Comparison of ENCODE assay signal across 22 mouse cellular contexts in genomic region chr6:146612736-146613135, GRCm38 (mm10). TPM values are rescaled to one million over a fixed set of nuclear protein-coding genes. Genes with fewer than 3 reads are reported as not detected.
DNase-seq lines count a peak whose midpoint lies in the region; ATAC-seq and TF ChIP-seq lines count a peak whose summit lies in the region.
"Had no signal": no experiment of that assay in that cellular context is flagged by ENCODE, and none has a peak within 500 bp of the region (broad histone marks: within the 10 kb centered on the region; RNA-seq: fewer than 3 reads in every experiment).

No protein-coding gene starts in this region.

- H3K4me2 ChIP-seq in midbrain, embryonic 11.5 days, result no peak overlapping the region
- no peak overlapping the region for H3K4me2 ChIP-seq in midbrain, postnatal 0 days (ENCODE audit: low read depth, low read length, poor library complexity, severe bottlenecking)
- H3K4me2 ChIP-seq in liver, embryonic 15.5 days, result no peak overlapping the region
- H3K4me2 ChIP-seq: embryonic facial prominence, embryonic 12.5 days; forebrain, embryonic 12.5 days; heart, embryonic 11.5 days; heart, embryonic 15.5 days; hindbrain, embryonic 13.5 days had no signal

- no peaks in the 10 kb centered on the region for H3K9me3 ChIP-seq in midbrain, embryonic 11.5 days (ENCODE audit: control insufficient read depth, low read length)
- H3K9me3 ChIP-seq in midbrain, postnatal 0 days (ENCODE audit: low read length), result no peaks in the 10 kb centered on the region
- no peaks in the 10 kb centered on the region for H3K9me3 ChIP-seq in liver, embryonic 15.5 days (replicated peaks)
- H3K9me3 ChIP-seq: embryonic facial prominence, embryonic 12.5 days; forebrain, embryonic 12.5 days; heart, embryonic 15.5 days; hindbrain, embryonic 13.5 days had no signal

- no peaks in the 10 kb centered on the region for H3K27me3 ChIP-seq in midbrain, embryonic 11.5 days (ENCODE audit: control insufficient read depth, insufficient read depth, low read length)
- no peaks in the 10 kb centered on the region for H3K27me3 ChIP-seq in midbrain, postnatal 0 days (ENCODE audit: insufficient read depth, low read length)
- no peaks in the 10 kb centered on the region for H3K27me3 ChIP-seq in liver, embryonic 15.5 days
- H3K27me3 ChIP-seq: embryonic facial prominence, embryonic 12.5 days; forebrain, embryonic 12.5 days; heart, embryonic 15.5 days; hindbrain, embryonic 13.5 days had no signal

- no peak overlapping the region for H3K27ac ChIP-seq in midbrain, embryonic 11.5 days (ENCODE audit: low read depth, low read length)
- H3K27ac ChIP-seq in midbrain, postnatal 0 days (ENCODE audit: low read depth, low read length), result no peak overlapping the region
- H3K27ac ChIP-seq in liver, embryonic 15.5 days (replicated peaks), result peak overlapping the region; percentile 98
- H3K27ac ChIP-seq: embryonic facial prominence, embryonic 12.5 days; forebrain, embryonic 12.5 days; gastrocnemius, adult 2 months; heart, embryonic 15.5 days; hindbrain, embryonic 13.5 days; hindbrain, postnatal 0 days had no signal

- no peak overlapping the region for H3K4me3 ChIP-seq in midbrain, embryonic 11.5 days (ENCODE audit: low read depth, low read length)
- H3K4me3 ChIP-seq in midbrain, postnatal 0 days (ENCODE audit: low read depth, low read length), result no peak overlapping the region
- H3K4me3 ChIP-seq in liver, embryonic 15.5 days (replicated peaks), result no peak overlapping the region
- H3K4me3 ChIP-seq: embryonic facial prominence, embryonic 12.5 days; forebrain, embryonic 12.5 days; gastrocnemius, adult 2 months; heart, embryonic 15.5 days; hindbrain, embryonic 13.5 days had no signal

- no peaks in the 10 kb centered on the region for H3K4me1 ChIP-seq in midbrain, embryonic 11.5 days (ENCODE audit: control insufficient read depth, insufficient read depth, low read length)
- H3K4me1 ChIP-seq in midbrain, postnatal 0 days (ENCODE audit: insufficient read depth, low read length), result no peaks in the 10 kb centered on the region
- H3K4me1 ChIP-seq in liver, embryonic 15.5 days (replicated peaks), result peaks cover 63% of the 10 kb centered on the region
- H3K4me1 ChIP-seq: embryonic facial prominence, embryonic 12.5 days; forebrain, embryonic 12.5 days; heart, embryonic 15.5 days; hindbrain, embryonic 13.5 days had no signal

- no peak overlapping the region for H3K9ac ChIP-seq in midbrain, embryonic 11.5 days (ENCODE audit: low read length)
- no peak overlapping the region for H3K9ac ChIP-seq in midbrain, postnatal 0 days (replicated peaks; ENCODE audit: low read length, poor library complexity, severe bottlenecking)
- no peak overlapping the region for H3K9ac ChIP-seq in liver, embryonic 15.5 days
- H3K9ac ChIP-seq: embryonic facial prominence, embryonic 12.5 days; forebrain, embryonic 12.5 days; heart, embryonic 15.5 days; hindbrain, embryonic 13.5 days had no signal

- DNase-seq in frontal cortex, adult 2 months (ENCODE audit: extremely low spot score in 1 of 2, low spot score in 1 of 2), result no peak
- DNase-seq in midbrain, embryonic 11.5 days (ENCODE audit: low spot score, missing footprints), result peak; percentile 39
- DNase-seq in midbrain, postnatal 0 days (ENCODE audit: low spot score), result no peak
- no peak for DNase-seq in left cerebral cortex, adult 11 months (ENCODE audit: low spot score)
- no peak for DNase-seq in left cerebral cortex, postnatal 36 days (ENCODE audit: low spot score in 2 of 2)
- DNase-seq: adrenal gland, postnatal 14 days; cerebellum, adult 2 months; cerebellum, postnatal 10 days; embryo, embryonic 11 days; gastrocnemius, adult 2 months; gastrocnemius, postnatal 25 days; heart, adult 18-20 months; heart, postnatal 14 days had no signal

- TF ChIP-seq CTCF in midbrain, postnatal 0 days (IDR thresholded peaks at IDR 0.05), result no peak

- H3K36me3 ChIP-seq in midbrain, embryonic 11.5 days (ENCODE audit: control insufficient read depth, insufficient read depth, low read length), result peaks cover 5% of the 10 kb centered on the region; the same call in 1 of the 2 replicates
- peaks cover 65% of the 10 kb centered on the region for H3K36me3 ChIP-seq in midbrain, postnatal 0 days (ENCODE audit: insufficient read depth, low read length)
- peaks cover 83% of the 10 kb centered on the region for H3K36me3 ChIP-seq in liver, embryonic 15.5 days (replicated peaks)

- 0 out of 2 replicates have a peak, but pooled peaks have one; percentile 24 for ATAC-seq in frontal cortex, adult (ENCODE audit: low TSS enrichment)
- ATAC-seq in midbrain, embryonic 11.5 days (ENCODE audit: low FRiP score), result no peak
- no peak for ATAC-seq in midbrain, postnatal 0 days (ENCODE audit: low FRiP score)
- ATAC-seq in liver, embryonic 15.5 days (ENCODE audit: insufficient read depth), result no peak
- ATAC-seq: forebrain, embryonic 16.5 days; hindbrain, postnatal 0 days had no signal

- intact Hi-C loops in left cerebral cortex, postnatal 36 days (cut with DNase I), result no loop called here

- WGBS in midbrain, embryonic 11.5 days, result 89% methylated on average over 5 of the region's 5 CpGs
- WGBS in midbrain, postnatal 0 days, result 96% methylated on average over 5 of the region's 5 CpGs
- 91% methylated on average over 5 of the region's 5 CpGs for WGBS in liver, embryonic 15.5 days (ENCODE audit: insufficient replicate concordance)

RNA-seq across cellular contexts. Expression of gene Med21, which starts 29.6 kb away (rescaled TPM):
- 65.5 and 68.3 TPM in 2 replicates for polyA plus RNA-seq in frontal cortex, adult 2 months (2012; rRNA removed)
- polyA plus RNA-seq in midbrain, embryonic 11.5 days (2014; fragmentation: Nextera tagmentation; extraction: Ambion mirVana), result 125 and 135 TPM in 2 replicates
- total RNA-seq in midbrain, postnatal 0 days (2014; rRNA removed), result 34.6 and 50.9 TPM in 2 replicates
- polyA plus RNA-seq in midbrain, postnatal 0 days (2015; fragmentation: Nextera tagmentation; extraction: Ambion mirVana), result 101 and 106 TPM in 2 replicates
- polyA plus RNA-seq in liver, embryonic 15.5 days (2015; fragmentation: Nextera tagmentation; extraction: Ambion mirVana), result 57.6 and 59.1 TPM in 2 replicates
- total RNA-seq in left cerebral cortex, postnatal 36 days (2021), result 10 to 100 TPM; 39.1 to 43.6 TPM

RNA-seq across cellular contexts. Expression of gene Tm7sf3, which starts 29.9 kb away (rescaled TPM):
- 27.6 and 29.3 TPM in 2 replicates for polyA plus RNA-seq in frontal cortex, adult 2 months (2012; rRNA removed)
- polyA plus RNA-seq in midbrain, embryonic 11.5 days (2014; fragmentation: Nextera tagmentation; extraction: Ambion mirVana), result 26.2 and 28.9 TPM in 2 replicates
- total RNA-seq in midbrain, postnatal 0 days (2014; rRNA removed), result 44.3 and 49.8 TPM in 2 replicates
- 36.3 and 38.3 TPM in 2 replicates for polyA plus RNA-seq in midbrain, postnatal 0 days (2015; fragmentation: Nextera tagmentation; extraction: Ambion mirVana)
- 24.3 and 25.2 TPM in 2 replicates for polyA plus RNA-seq in liver, embryonic 15.5 days (2015; fragmentation: Nextera tagmentation; extraction: Ambion mirVana)
- total RNA-seq in left cerebral cortex, postnatal 36 days (2021), result 10 to 100 TPM; 27.2 to 31.5 TPM

RNA-seq across cellular contexts. Expression of gene Ints13, which starts 35.1 kb away (rescaled TPM):
- polyA plus RNA-seq in frontal cortex, adult 2 months (2012; rRNA removed), result 83.2 and 87.5 TPM in 2 replicates
- polyA plus RNA-seq in midbrain, embryonic 11.5 days (2014; fragmentation: Nextera tagmentation; extraction: Ambion mirVana), result 101 TPM in 2 replicates
- total RNA-seq in midbrain, postnatal 0 days (2014; rRNA removed), result 20.8 and 36.2 TPM in 2 replicates
- 18.1 and 18.4 TPM in 2 replicates for polyA plus RNA-seq in midbrain, postnatal 0 days (2015; fragmentation: Nextera tagmentation; extraction: Ambion mirVana)
- 29.4 and 30.3 TPM in 2 replicates for polyA plus RNA-seq in liver, embryonic 15.5 days (2015; fragmentation: Nextera tagmentation; extraction: Ambion mirVana)
- 10 to 100 TPM; 26.8 to 43.6 TPM for total RNA-seq in left cerebral cortex, postnatal 36 days (2021)

RNA-seq across cellular contexts. Expression of gene Fgfr1op2, which starts 35.7 kb away (rescaled TPM):
- polyA plus RNA-seq in frontal cortex, adult 2 months (2012; rRNA removed), result 74.8 and 75.5 TPM in 2 replicates
- 77.1 and 78.9 TPM in 2 replicates for polyA plus RNA-seq in midbrain, embryonic 11.5 days (2014; fragmentation: Nextera tagmentation; extraction: Ambion mirVana)
- 20.9 and 24.6 TPM in 2 replicates for total RNA-seq in midbrain, postnatal 0 days (2014; rRNA removed)
- 33.4 and 37.7 TPM in 2 replicates for polyA plus RNA-seq in midbrain, postnatal 0 days (2015; fragmentation: Nextera tagmentation; extraction: Ambion mirVana)
- 81.0 and 83.4 TPM in 2 replicates for polyA plus RNA-seq in liver, embryonic 15.5 days (2015; fragmentation: Nextera tagmentation; extraction: Ambion mirVana)
- 100 to 1,000 TPM in 1 of 2 experiments, 10 to 100 TPM in 1; 98.7 to 113 TPM for total RNA-seq in left cerebral cortex, postnatal 36 days (2021)
